Mouse (Mus musculus) liver, adult (tissue): ENCODE results near the gene Rps6kb1.

Experiments used
- GATA4 ChIP-seq: IDR thresholded peaks from 2 replicates; pipeline ENCODE4 v1.6.1; 2014; ENCODE audit warnings: mild to moderate bottlenecking, low read length; ENCODE audit not compliant: insufficient replicate concordance

Rps6kb1 gene

DNA sequence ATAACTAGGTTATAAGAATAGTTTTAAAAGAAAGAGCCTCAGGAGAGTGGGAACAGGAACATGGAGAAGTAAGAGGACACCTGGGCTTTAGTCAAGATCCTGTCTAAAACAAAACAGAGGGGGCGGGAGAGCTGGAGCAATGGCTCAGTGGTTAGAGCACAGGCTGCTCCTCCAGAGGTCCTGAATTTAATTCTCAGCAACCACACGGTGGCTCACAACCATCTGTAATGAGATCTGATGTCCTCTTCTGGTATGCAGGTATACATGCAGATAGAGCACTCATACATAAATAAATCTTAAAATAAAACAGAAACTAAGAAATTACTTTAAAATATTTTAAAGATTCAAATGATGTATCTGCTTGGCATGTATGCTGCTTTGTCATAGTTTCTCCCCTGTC, 28.0 kb upstream of the Rps6kb1 start:
- no peak for TF ChIP-seq GATA4

- no peak for TF ChIP-seq GATA4
Measured at GRCm38 (mm10) chr11:86571871-86572270, 27.3 kb upstream of the Rps6kb1 start.

DNA sequence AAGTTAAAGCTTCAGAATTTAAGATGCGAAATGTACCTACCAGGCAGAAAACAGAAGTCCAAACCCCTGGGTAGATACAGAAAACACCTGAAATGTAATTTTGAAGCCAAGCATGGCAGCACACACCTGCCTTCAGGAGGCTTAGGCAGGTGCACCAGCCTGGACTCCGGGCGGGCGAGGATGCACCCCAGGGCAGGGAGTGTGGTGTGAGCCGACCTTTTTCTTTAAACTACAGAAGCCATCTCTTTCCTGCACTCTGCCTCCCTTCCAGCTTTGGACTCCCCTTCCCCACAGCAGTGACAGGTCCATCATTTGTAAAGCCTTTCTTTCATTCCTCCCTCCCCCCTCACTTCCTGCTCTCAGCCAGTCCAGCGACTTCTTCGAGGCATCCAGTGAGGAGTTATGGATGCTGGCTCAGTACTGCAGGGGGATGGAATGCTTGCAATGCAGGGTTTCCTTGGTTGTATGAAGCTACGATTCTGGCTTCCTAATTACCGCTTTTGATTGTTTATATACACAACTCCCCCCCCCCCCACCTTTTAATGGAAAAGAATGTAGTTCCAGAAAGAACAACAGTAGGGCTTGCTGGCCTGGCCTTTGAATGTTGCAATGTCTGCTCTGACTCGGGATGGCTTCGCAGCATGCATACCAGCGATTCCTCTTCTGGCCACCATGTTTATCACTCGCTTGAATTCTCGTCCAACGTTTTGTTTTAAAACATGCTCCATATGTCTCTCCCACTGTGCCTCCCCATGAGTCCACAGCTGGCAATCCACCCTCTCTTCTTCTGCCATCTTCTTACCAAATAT, 26.6 kb upstream of the Rps6kb1 start:
- no peak for TF ChIP-seq GATA4

- TF ChIP-seq GATA4, result no peak
Measured at GRCm38 (mm10) chr11:86570261-86570746, 25.7 kb upstream of the Rps6kb1 start.

DNA sequence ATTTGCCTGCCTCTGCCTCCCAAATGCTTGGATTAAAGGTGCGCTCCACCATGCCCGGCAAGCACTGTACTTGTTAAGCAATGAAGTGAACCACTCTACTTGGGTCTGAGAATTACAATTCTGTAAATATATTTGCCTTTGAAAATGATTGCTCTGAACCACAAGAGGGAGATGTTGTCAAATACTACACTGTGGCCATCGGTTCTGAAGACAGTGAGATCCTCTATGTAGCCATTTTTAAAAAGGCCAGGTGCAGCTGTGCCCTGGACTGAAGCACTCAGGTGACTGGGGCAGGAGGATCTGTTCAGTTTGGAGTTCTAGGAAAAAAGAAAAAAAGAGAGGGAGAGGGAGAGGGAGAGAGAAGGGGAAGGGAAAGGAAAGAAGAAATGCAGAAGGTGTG, 23.8 kb upstream of the Rps6kb1 start:
- no peak for TF ChIP-seq GATA4

DNA sequence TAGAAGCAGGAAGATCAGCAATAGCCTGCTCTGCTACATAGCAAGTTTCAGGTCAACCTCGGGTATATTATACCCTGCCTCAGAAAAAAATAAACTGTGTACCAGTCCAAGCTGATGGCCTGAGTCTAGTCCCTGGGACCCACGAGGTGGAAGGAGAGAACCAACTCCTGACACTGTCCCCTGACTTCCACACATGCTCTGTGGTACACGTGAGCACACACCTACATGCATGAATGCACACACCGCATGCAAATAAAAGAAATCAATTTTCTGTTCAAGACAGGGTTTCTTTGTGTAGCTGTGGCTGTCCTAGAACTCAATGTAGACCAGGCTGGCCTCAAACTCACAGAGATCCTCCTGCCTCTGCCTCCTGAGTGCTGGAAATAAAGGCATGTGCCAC, 13.7 kb upstream of the Rps6kb1 start:
- no peak for TF ChIP-seq GATA4

DNA sequence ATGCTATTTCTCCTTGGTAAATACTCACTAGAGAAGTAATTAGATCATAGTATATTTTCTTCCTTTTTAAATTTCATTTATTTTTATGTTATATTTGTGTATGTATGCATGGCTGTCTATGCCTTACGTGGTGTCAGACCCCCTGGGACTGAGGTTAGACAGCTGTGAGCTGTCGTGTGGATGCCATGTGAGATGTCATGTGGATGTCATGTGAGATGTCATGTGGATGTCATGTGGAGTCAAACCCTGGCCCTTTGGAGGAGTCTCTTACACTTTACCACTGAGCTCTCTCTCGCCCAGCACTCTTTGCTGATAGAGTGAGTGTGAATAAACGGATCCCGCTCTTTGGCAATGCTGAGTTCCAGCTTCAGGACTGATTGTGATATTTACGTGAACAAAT, 8.9 kb upstream of the Rps6kb1 start:
- TF ChIP-seq GATA4, result no peak

GRCm38 (mm10) chr11:86547412-86547811, 2.8 kb upstream of the Rps6kb1 start:
- no peak for TF ChIP-seq GATA4

- no peak for TF ChIP-seq GATA4
Measured at GRCm38 (mm10) chr11:86545556-86545955, 951 bp upstream of the Rps6kb1 start.

DNA sequence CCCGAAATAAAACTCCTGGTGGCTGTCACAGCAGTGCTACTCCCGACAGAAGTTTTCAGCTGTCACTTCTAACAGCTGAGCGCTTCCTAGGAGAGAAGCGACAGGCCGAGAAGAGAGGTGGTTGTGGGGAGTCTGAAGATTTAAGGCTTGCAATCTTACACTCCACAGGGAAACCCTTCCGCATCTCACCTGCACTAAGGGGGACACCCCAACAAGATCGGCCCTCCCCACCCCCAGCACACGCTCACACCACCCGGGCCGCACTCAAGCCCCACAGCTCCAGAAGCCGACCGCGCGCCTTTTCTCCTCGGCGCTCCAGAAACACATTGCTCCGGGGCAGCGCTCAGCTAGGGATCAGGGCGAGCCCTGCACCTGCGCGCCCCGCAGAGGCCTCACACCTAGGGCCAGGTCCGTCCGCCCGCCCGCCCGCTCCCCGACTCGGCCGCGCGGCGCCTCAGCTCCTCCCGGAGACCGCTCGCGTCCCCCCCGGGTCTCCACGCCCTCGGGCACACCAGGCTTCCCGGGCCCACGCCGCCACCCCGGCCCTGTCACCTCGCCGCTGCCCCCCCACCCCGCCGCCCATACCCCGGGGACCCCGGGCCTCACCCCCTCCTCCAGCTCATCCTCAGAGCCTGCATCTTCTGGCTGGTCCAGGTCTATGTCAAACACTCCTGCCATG, 506 bp downstream of the Rps6kb1 start:
- TF ChIP-seq GATA4, result no peak

DNA sequence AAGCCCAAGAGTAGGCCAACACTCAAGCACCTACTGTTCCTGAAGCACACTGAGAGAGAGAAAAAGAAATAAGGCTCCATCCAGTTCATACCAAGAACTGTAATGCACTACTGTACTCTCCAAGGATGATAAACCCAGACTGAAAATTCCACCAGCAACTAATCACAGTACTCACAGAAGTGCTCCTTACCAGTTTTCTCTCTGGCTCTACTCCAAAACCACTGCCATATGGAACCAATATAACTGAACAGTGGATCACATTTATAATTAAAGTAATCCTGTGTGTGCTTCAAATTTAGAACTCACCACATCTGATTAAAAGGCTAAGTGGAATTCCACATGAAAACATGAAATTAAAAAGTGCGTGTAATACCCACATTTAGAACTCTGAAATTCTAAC, 1.8 kb downstream of the Rps6kb1 start:
- TF ChIP-seq GATA4, result no peak

DNA sequence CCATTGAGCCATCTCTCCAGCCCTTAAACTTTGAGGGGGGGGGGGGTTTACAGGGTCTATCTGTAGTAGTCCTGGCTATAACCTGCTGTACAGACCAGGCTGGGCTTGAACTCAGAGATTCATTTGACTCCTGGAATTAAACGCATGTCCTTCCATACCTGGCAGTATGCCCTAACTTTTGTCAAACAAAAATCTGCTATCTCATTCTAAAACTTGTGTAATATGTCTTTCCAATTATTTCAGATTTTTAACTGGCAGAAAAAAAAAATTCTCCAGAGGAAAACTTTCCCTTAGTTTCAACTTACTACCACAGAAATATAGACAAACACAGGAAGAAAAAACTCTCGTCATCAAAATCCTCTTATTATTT, 4.1 kb downstream of the Rps6kb1 start:
- TF ChIP-seq GATA4, result no peak

GRCm38 (mm10) chr11:86539716-86540475, 4.7 kb downstream of the Rps6kb1 start:
- TF ChIP-seq GATA4, result no peak

DNA sequence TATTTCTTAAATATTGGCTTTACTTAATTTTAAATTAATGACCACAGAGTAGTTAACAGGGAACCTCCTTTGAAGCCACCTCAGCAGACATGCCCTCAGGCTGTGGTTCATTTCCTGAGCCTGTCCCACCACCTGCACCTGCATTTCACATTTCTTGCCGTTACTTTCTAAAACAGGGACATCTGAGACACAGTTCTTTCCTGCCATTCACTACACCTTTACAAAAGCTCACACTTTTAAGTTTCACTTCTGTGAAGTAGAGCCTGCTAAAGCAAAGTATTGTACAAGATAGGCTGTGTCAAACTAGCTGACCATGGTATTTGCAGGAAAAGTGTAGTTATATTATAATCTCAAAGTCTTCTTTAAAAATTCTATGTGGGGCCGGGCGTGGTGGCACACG, 5.8 kb downstream of the Rps6kb1 start:
- no peak for TF ChIP-seq GATA4

DNA sequence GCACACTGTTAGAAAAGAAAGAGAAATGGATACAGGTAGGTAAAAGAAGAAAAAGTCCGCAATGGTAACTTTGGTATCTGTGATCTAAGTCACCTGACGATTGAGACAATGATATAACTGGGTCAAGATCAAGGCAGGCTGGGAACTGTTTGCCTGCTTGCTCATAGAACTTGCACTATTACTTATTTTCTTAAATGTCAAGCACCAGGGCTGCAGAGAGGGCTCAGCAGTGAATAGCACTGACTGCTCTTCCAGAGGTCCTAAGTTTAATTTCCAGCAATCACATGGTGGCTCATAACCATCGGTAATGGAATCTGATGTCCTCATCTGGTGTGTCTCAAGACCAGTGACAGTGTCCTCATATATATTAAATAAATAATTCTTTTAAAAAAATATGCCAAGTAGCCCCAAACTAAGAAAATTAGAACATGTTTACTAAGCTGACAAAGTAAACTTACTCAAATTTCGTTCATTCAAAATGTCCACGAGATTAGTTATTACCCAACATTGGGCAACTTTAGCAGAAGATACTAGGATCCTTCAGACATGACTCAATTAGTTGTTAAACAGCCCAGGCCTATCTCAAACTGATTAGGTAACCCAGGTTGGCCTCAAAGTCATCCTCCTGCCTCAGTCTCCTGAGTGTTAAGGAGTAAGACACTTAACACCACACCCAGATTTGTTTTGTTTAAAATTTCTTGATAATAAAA, 10.2 kb downstream of the Rps6kb1 start:
- TF ChIP-seq GATA4, result no peak
